Mouse (Mus musculus): ENCODE results near the gene Golph3. TPM values are rescaled to one million over a fixed set of nuclear protein-coding genes. Genes with fewer than 3 reads are reported as not detected.
A peak's percentile ranks its signal among the peaks of the same experiment; 100 is the strongest.

Golph3 gene
- total and polyA plus RNA-seq, 3 experiments, result 81.1 to 149 (median 99.2) TPM

DNA sequence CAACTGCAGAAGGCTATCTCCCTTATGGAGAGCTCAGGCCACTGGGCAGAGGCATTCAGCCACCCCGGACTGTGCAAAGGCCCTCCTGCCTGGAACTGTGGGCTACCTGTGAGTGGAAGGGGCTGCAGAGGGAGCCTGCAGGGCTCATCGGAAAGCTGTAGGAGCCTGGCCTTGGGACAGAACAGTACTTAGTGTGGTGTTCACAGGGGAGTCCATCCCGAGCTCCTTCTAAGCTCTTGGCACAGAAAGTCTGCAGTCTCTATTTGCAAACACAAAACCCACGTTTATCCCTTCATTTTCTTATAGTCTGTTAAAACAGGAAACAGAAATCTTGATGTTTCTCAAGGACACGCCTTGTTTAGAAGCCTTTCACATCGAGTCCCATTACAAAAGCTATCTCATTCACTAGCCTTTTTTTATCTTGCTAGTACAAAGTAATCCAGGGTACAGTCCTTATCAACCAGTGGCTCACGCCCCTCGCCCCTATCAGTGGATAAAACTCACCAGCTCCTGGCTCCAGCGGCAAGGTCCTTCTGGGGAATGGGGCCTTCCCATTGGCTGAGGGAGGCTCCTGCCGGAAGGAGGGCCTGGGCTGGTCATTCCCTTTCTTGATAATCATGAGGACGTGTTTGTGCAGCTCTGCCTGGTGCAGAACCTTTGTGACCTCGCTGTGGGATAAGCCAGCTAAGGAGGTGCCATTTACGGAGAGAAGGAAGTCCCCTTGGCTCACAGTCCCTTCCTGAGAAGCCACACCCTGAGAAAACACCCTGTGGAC is 46.2 kb downstream of the Golph3 start (continued):
- TF ChIP-seq MEF2A (IDR thresholded peaks at IDR 0.05; ENCODE audit: extremely low read depth, insufficient replicate concordance, low read depth, low read length, poor library complexity, severe bottlenecking) (peak; percentile 75; the same call in 1 of the 2 replicates), UBTF (IDR thresholded peaks at IDR 0.05; ENCODE audit: borderline replicate concordance, insufficient read depth, low read depth, low read length) (no peak), EP300 (IDR thresholded peaks at IDR 0.05; ENCODE audit: low read depth in 1 of 2, low read length in 2 of 2) (peak; percentile 99), ETS1 (IDR thresholded peaks at IDR 0.05; ENCODE audit: low read depth, low read length) (peak; percentile 98), POLR2A (IDR thresholded peaks at IDR 0.05; ENCODE audit: control insufficient read depth in 1 of 2, insufficient read depth in 1 of 2, low read depth in 1 of 2, low read length in 2 of 2, poor library complexity in 1 of 2) (peak; percentile 49 to 56; a peak in 2 of 4 replicates), RAD21 (IDR thresholded peaks at IDR 0.05; ENCODE audit: low read depth, low read length) (no peak), MAX (IDR thresholded peaks at IDR 0.05; ENCODE audit: low read length) (peak; percentile 67), NELFE (IDR thresholded peaks at IDR 0.05; ENCODE audit: low read depth, low read length) (peak; percentile 69), CTCF (IDR thresholded peaks at IDR 0.05 in 2 of 3, conservative IDR thresholded peaks at IDR 0.05 in 1 of 3; ENCODE audit: control insufficient read depth in 1 of 3, insufficient read depth in 1 of 3, low read depth in 2 of 3, low read length in 3 of 3, poor library complexity in 1 of 3, severe bottlenecking in 1 of 3) (no peak), RCOR1 (IDR thresholded peaks at IDR 0.05; ENCODE audit: low read depth, low read length) (peak; percentile 96), TCF12 (IDR thresholded peaks at IDR 0.05; ENCODE audit: low read depth, low read length) (peak; percentile 99), ZC3H11A (IDR thresholded peaks at IDR 0.05; ENCODE audit: low read depth, low read length) (peak; percentile 43), GATA1 (IDR thresholded peaks at IDR 0.05; ENCODE audit: low read depth, low read length) (peak; percentile 100), JUND (IDR thresholded peaks at IDR 0.05; ENCODE audit: low read depth, low read length) (peak; percentile 65; the same call in 1 of the 2 replicates), MYC (IDR thresholded peaks at IDR 0.05; ENCODE audit: low read depth, low read length) (peak; percentile 80; the same call in 1 of the 2 replicates), MXI1 (IDR thresholded peaks at IDR 0.05; ENCODE audit: low read depth, low read length) (peak; percentile 85), MAFK (IDR thresholded peaks at IDR 0.05; ENCODE audit: borderline replicate concordance, low read depth, low read length) (peak; percentile 89), SIN3A (IDR thresholded peaks at IDR 0.05; ENCODE audit: low read length) (peak; percentile 96), POLR2AphosphoS5 (IDR thresholded peaks at IDR 0.05; ENCODE audit: borderline replicate concordance, low read depth, low read length) (no peak), E2F4 (IDR thresholded peaks at IDR 0.05; ENCODE audit: borderline replicate concordance, low read depth, low read length) (no peak), MAZ (IDR thresholded peaks at IDR 0.05; ENCODE audit: low read depth, low read length) (peak; percentile 97), TAL1 (IDR thresholded peaks at IDR 0.05; ENCODE audit: low read length) (peak; percentile 94), POLR2AphosphoS2 (IDR thresholded peaks at IDR 0.05; ENCODE audit: low read length) (no peak; the same call in 1 of the 2 replicates), ZNF384 (IDR thresholded peaks at IDR 0.05; ENCODE audit: low read depth, low read length) (peak; percentile 86), NRF1 (IDR thresholded peaks at IDR 0.05; ENCODE audit: insufficient read depth, low read depth, low read length, poor library complexity, severe bottlenecking) (0 out of 2 replicates have a peak, but pooled peaks have one; percentile 20), ELF1 (IDR thresholded peaks at IDR 0.05; ENCODE audit: low read depth, low read length) (peak; percentile 79)

Data from MEL (cell line).